Mouse (Mus musculus) erythroblast, embryonic 14.5 days (primary cell): ENCODE results near the gene Rhoc.

Source experiments
- GATA1 ChIP-seq: IDR thresholded peaks from 2 replicates; pipeline ENCODE4 v1.6.1; 2012; ENCODE audit warnings: low read length, inconsistent platforms, mixed read lengths
- TAL1 ChIP-seq: IDR thresholded peaks from 3 replicates; pipeline ENCODE4 v1.6.1; 2012; ENCODE audit warnings: low read length, inconsistent platforms, mixed read lengths

GRCm38 (mm10) chr3:104811752-104812151 lies 23.6 kb downstream of the Rhoc start:
- TF ChIP-seq GATA1 (no peak), TAL1 (no peak)
